Mouse (Mus musculus) gastrocnemius, postnatal 36 days (tissue): ENCODE measurements around the gene Nfkbil1. TPM values are rescaled to one million over a fixed set of nuclear protein-coding genes. Genes with fewer than 3 reads are reported as not detected.

Experiments
- DNase-seq, 2 experiments: peaks; one replicate each; pipeline ENCODE4 v3.0.0; 2022
- intact Hi-C: fragments of 180-260 bp; cut with DNase I; formaldehyde crosslinking; loops from one replicate; pipeline ENCODE4 v1.15.1; 2025
- total RNA-seq, 2 experiments: library from RNA; stranded (reverse); gene quantifications; 2 replicates each; pipeline ENCODE4 v1.2.3; 2021

Nfkbil1 gene
- total RNA-seq, 2 experiments from 2014 or later: 5.5 to 8.7 TPM

DNA sequence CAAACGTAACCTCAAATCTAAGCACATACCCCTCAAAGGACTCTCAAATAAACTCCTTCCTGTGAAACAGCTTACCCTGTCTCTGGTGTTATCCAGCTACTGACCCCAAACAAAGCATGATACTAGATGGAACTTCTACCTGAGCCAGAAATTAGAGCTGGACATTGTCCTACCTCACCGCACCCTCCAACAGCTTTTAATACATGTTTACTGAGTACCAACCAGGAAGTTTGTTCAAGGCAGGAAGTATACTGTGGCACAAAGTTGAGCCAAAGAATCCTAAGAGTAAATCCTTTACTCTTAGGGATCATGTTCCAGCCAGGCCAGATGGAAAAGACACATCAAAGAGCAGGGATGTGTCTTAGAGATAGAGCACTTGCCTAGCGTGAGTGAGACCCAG, 25.0 kb downstream of the Nfkbil1 start:
- intact Hi-C loops: no loop called here
- no peak for DNase-seq

DNA sequence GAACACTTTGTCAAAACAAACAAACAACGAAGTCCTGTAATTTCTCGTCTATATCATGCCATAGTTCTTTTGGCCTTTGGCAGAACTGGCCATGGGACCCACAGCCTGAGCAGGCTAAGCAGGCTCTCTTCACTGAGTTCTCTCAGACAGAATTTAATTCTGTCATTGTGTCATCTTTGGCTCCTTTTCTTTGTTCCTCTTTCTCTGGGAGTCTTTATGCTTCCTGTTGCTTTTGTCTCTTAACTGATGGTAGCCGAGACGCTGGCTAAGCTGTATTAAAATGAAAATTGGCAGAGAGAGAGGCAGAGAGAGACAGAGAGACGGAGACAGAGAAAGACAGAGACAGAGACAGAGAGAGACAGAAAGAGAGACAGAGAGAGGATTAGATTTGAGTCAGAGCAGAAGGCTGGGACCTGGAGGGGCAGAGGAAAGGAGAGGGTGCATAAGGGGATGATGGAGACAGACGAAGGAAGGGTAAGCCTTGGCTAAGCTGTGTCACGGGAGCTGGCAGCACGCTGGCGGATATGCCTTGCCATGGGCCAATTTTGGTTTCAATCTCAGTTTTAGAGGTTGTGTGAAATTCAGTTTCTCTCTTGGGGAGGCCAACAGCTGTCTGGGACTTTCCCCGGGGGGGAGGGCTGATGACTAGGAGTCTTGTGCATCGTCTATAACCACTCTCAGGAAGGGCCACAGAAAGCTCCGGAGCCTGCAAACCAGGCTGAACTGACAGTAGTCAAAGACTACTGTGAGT, 25.6 kb downstream of the Nfkbil1 start:
- intact Hi-C loops: no loop called here

DNA sequence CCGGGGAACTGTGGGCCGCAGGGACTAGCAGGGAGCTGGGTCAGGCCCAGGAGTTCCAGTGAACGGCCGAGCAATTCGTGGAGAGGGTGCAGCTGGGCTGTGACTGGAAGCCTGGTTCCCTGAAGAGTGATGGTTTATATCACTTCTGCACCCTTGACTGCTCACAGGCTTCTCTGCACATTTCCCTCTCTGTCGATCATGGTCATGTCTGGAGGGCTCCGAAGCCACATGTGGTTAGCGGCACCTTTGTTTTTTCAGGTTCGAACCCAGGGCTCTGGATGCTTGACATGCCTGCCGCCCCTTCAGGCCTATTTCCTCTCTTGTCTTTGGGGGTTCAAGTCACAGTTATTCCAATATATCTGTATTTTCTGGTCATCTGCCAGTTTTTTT, 30.2 kb downstream of the Nfkbil1 start:
- no peak for DNase-seq
- intact Hi-C loops: no loop called here

More for the DNA sequence above, 25.6 kb downstream of the Nfkbil1 start:
- no peak for DNase-seq

DNA sequence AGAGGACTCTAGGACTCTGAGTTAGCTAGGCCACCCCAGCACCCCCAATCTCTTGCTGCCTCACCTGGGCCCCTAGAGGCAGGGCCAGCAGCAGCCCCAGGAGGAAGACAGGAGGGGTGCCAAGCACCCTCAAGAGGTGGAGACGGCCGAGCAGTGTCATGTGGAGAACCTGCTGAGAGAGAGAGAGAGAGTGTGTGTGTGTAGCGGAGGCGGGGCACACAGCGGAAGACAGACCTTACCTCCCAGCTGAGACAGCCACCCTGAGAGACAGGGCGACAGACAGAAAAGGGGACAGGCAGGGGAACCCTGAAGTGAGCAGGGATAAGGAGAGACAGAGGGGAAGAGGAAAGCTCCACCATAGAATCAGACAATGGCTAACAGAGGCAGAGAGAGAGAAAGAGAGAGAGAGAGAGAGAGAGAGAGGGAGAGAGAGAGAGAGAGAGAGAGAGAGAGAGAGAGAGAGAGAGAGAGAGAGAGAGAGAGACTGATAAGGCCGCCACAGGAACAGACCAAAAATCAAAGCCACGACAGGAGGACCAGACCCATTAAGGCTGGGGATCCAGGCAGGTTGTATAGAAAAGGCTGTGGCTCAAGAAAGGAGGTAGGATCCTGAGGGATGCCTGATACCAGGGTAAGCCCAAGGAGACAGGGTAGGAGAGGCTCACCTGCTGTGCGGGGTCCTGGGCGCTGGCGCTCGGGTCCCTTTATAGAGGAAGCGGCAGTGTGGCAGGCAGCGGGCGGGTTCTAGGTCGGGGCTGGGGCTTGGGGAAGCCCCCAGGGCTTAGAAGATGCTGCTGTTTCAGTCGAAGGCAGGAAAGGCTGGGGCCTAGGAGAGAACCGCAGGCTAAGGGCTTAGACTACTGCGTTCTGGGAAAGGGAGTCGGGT, 30.9 kb downstream of the Nfkbil1 start, which contains the start of gene Lta:
Gene Lta (minus strand): TSS at position 858 of the 886 bp plus-strand sequence.
- intact Hi-C loops: no loop called here
- DNase-seq: no peak

DNA sequence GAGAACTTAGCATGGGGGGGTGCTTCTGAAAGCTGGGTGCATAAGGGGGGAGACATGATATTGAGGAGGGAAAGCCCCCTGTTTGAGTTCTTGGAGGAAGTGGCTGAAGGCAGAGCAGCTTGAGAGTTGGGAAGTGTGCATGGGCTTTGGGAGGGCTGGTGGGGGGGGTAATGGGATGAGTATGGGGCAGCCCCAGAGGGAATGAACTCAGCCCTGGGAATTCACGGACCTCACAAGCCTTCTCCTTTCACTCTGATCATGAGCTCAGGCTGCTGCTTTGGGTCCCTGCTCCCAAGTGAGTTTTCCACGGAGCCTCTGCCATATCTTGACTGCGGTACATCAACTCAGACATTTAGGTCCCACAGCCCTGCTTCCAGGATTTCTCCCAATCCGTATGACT, 33.1 kb downstream of the Nfkbil1 start:
- intact Hi-C loops: no loop called here
- DNase-seq: no peak

DNA sequence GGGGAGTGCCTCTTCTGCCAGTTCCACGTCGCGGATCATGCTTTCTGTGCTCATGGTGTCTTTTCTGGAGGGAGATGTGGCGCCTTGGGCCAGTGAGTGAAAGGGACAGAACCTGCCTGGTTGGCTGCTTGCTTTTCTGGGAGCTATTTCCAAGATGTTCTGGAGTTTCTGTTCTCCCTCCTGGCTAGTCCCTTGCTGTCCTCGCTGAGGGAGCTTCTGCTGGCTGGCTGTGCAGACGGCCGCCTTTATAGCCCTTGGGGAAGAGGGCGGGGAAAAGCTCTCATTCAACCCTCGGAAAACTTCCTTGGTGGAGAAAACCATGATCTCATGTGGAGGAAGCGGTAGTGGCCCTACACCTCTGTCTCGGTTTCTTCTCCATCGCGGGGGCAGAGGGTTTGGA, 33.8 kb downstream of the Nfkbil1 start, which contains the start of gene Tnf:
Gene Tnf (minus strand): TSS at position 221 of the 400 bp plus-strand sequence.
- DNase-seq: peak in 1 of 2 experiments; percentile 62
- intact Hi-C loops: no loop called here

DNA sequence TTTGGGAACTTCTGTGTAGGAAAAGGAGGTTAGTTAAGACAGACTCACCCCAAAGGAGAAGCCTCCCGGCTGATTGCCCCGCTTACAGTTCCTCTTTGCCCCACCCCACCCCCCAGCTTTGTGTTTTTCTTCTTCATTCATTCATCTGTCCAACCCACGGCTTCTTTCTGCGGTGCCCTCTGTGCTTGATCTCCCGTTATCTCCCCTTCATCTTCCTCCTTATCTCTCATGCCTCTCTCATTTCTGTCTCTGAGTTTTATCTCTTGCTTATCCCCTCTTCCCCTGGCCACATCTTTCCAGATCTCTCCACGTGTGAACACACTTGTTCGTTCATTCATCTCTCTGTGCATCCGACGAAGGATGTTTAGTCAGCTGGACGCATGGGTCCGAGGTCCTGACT, 34.5 kb downstream of the Nfkbil1 start:
- intact Hi-C loops: no loop called here
- no peak for DNase-seq

DNA sequence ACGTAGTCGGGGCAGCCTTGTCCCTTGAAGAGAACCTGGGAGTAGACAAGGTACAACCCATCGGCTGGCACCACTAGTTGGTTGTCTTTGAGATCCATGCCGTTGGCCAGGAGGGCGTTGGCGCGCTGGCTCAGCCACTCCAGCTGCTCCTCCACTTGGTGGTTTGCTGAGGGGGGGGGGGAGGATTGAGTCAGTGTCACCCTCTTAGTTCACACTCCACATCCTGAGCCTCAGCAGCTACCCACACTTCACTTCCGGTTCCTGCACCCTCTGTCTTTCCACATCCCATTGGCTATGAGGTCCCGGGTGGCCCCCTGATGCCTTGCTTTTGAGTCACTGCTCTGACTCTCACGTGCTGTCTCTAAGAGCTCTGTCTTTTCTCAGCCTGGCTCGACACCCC, 35.2 kb downstream of the Nfkbil1 start:
- intact Hi-C loops: no loop called here
- no peak for DNase-seq

DNA sequence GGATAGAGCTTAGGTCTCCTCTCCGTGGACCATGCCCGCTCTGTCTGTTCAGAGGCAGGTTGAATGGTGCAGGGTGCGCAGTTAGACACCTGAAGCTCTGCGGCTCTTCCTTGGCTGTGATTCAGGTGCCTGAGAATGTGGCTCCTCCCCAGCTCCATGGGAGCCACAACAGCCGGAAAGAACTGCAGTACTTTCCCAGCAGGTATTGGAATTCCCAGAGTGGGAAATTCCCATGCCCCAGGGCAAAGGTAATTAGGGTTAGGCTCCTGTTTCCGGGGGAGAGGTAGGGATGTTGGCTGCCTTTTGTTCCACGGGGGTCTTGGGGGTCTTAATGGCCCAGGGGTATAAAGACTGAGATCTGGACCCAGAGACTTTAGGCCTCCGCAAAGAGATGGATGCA, 36.6 kb downstream of the Nfkbil1 start:
- no peak for DNase-seq
- intact Hi-C loops: no loop called here

DNA sequence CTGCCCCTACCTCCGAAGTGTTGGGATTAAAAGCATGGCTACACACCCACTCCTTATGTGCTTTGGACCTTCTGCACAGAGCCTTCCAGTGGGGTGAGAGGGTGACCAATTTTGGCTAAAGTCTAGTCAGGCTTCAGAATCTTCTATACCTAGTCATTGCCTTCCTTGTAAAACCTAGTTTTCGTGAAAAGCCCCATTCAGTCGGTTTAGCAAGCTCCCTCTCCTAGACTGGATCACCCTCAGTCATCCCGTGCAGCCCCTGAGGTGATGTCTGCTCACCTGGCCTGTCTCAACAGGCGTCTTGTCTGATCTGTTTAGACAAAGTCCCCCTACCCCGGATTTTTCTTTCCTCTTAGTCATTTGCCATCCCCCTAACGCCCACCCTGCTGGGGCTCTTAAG, 37.6 kb downstream of the Nfkbil1 start:
- no peak for DNase-seq
- intact Hi-C loops: no loop called here

DNA sequence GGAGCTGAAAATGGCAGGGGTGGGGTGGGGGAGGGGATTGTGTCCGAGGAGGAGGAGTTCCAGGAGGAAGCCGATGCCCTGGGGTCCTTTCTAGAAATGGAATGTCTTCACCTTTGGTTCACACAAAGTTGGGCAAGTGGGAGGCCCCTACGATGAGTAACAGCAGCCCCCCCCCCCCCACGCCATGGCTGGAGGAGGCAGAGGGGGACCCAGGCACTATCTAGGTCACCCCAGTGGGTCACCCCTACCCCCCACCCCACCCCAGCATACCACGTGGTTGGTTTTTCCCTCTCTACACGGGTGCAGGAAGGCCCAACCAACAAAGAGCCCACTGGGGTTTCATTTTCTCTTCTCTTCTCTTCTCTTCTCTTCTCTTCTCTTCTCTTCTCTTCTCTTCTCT, 38.5 kb downstream of the Nfkbil1 start:
- intact Hi-C loops: no loop called here
- DNase-seq: no peak

DNA sequence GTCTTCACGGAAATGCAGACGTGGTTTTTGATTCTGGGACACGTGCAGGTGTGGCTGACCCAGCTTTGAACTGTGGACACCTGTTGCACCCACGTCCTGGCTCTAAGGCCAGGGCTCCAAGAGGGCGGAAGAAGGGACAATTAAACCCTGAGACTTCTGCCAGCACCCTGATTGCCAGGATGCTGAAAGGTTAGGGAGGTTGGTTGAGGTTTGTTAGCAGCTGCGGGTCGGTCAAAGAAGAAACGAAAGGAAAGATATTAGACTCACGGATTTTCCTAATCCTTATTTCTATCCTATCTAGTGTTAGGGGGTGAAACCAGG, 39.3 kb downstream of the Nfkbil1 start:
- intact Hi-C loops: no loop called here
- no peak for DNase-seq

DNA sequence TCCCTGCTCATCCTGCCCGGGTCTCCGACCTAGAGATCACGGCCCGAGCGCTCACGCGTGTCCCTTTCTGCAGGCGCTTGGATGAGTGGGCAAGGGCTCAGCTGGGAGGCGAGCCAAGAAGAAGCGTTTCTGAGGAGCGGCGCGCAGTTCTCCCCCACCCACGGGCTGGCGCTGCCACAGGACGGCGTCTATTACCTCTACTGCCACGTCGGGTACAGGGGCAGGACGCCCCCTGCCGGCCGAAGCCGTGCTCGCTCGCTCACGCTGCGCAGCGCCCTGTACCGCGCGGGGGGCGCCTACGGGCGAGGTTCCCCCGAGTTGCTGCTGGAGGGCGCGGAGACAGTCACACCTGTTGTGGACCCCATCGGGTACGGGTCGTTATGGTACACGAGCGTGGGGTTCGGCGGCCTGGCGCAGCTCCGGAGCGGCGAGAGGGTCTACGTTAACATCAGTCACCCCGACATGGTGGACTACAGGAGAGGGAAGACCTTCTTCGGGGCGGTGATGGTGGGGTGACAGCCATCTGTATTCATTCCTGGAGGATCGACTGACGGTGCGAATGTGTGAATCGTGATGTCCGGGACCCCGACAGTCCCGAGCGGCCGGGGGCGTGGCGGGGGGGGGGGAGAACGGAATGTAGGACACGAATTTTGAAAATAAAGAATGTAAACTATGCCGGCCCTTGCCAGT, 39.8 kb downstream of the Nfkbil1 start:
- intact Hi-C loops: loop anchor here (2.0 kb wide), 1 partner anchor 17 kb away; no protein-coding TSS in a partner anchor
- peak; percentile 73 to 74 for DNase-seq

DNA sequence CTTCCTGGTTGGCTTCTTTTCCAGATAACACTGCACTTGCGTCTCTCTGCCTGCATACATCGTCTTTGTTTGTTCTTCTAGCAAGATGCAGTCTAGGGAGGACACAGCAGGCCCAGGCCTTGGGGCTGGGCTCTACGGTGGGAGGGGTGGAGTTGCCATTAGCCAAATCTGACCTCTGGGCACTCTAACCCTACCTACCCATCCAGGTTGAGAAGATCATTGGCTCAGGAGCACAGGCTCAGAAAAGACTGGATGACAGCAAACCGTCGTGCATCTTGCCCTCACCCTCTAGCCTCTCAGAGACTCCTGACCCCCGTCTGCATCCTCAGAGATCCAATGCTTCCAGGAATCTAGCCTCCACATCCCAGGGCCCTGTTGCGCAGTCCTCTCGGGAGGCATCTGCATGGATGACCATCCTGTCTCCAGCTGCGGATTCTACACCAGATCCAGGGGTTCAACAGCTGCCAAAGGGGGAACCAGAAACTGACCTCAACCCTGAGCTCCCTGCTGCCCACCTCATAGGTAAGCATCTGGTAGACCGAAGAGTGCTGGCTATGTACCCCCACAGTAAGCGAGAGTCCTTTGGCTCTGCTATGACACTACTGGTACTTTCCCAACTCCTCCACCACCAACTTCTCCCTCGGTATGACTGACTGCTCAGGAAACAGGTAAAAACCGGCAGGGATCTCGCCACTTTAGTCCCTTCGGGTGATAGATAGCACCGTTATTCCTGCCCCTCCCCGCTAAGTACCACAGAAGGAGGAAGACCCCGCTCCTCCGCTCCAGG, 40.6 kb downstream of the Nfkbil1 start:
- DNase-seq: no peak
- intact Hi-C loops: loop anchor here (2.0 kb wide), 1 partner anchor 16 kb away; no protein-coding TSS in a partner anchor

DNA sequence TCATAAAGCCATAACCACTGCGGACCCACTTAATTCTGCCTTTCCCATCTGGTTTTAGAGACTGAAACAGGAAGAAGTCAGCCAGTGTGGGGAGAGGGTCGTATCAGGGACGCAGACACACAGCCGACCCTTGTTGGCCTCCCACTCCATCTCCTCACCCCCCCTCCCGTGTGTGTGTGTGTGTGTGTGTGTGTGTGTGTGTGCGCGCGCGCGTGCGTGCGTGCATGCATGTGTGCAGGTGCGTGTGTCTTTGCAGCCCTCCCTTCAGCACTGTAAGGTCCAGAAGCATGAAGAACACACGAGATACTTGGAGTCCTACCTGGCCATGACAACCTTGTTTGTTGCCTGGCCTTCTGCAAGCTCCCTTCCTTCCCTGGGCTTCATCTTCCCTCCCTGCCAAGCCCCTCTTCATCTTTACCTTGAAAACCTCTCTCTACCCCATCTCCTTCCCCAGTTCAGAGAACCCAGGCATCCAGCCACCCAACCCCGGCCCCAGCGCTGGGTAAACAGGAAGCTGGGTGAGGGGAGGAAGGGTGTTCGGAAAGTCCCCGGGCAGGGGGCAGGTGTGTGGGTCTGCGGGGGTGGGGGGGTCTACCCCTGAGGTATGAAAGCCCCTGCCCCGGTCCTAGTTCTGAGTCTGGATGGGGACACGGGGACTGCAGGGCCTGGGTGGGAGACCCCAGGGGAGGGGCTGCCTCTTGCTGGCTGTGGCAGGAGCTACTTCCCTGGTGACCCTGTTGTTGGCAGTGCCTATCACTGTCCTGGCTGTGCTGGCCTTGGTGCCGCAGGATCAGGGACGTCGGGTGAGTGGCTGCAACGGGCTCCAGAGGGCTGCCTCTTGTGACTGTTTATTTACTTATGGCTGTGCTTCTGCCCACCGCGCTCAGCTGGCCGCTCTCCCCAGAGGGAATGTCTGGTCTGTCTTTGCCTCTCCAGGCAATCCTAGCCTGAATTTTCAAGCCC, 41.4 kb downstream of the Nfkbil1 start, which contains the start of gene Ltb:
Gene Ltb (plus strand): TSS at position 559 of the 963 bp plus-strand sequence.
- intact Hi-C loops: loop anchor here (2.0 kb wide), 1 partner anchor 15 kb away; no protein-coding TSS in a partner anchor
- DNase-seq: no peak

DNA sequence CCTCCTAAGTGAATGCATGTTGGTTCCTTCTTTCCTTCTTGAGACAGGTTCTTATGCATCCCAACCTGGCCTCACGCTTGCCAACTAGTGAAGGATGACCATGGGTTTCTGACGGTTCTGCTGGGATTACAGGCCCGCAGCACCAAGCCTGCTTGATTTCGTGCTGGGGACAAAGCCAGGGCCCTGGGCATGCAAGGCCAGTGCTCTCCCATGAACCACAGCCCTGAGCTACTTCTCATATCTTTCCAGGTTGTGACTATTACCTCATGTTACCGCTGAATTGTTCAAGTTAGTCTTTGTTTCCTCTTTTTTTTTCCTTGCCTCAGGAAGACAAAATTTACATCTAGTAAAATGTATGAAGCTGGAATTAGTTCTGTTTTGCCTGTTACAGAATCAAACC, 42.7 kb downstream of the Nfkbil1 start:
- intact Hi-C loops: no loop called here
- DNase-seq: no peak

DNA sequence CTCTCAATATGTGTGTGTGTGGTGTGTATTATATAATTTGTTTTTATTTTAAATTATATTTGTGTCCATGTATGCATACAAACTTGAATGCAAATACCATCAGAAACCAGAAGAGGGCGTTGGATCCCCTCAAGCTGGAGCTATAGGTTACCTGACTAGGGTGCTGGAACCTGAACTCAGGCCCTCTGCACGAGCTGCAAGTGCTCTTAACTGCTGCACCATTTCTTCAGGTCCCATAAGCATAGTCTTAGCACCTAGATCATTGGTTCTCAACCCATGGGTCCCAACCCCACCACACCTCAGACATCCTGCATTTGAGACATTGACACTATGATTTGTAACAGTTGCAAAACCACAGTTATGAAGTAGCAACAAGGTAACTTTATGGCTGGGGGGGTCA, 43.9 kb downstream of the Nfkbil1 start:
- intact Hi-C loops: no loop called here
- DNase-seq: no peak

DNA sequence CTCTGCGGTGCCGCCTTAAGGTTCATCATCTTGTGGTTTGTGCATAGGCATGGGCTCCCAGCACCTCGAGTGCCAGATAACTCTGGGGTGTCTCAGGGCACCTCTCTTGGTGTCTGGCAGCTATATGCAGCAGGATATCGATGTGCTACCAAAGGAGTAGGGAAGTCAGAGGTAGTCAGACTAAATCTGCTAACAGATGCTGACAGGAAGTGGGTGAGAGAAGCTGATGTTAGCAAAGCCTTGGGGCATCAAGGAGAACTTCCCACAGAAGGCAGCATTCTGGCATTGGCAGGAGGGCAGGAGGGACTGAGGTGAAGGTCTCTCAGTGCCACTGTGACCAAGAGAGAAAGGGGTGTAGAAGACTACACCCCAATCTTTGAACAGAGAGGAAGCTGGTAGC, 45.5 kb downstream of the Nfkbil1 start:
- no peak for DNase-seq
- intact Hi-C loops: no loop called here

DNA sequence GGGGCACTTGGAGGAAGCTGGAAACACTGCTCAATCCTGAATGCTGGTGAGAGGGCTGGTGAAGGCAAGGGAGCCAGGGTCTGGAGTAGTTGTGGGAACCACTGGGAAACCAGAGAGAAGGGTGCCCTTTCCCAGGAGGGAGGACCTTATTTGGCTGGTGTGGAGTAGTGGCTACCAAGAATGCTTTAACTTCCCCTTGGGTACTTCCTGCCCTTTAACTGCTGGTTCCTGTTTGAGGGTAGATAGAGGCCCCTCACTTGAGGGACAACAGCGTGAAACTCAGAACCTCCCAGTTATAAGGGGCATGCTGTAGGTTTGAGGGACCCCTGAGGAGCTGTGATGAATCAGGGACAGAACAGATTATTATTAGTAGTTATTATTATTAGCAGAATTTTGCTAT, 46.4 kb downstream of the Nfkbil1 start:
- DNase-seq: no peak
- intact Hi-C loops: no loop called here
